Mouse (Mus musculus): ENCODE measurements around the gene Irf6. TPM values are rescaled to one million over a fixed set of nuclear protein-coding genes. Genes with fewer than 3 reads are reported as not detected.

Irf6 gene
- polyA plus RNA-seq, 1 experiment from 2014 or later = 13.3 TPM

- no peaks in the 10 kb centered on the region for H3K9me3 ChIP-seq (replicated peaks)
- no peak overlapping the region for H3K9ac ChIP-seq
- H3K4me3 ChIP-seq (replicated peaks) = no peak overlapping the region
- H3K4me2 ChIP-seq = no peak overlapping the region
- peaks cover 33% of the 10 kb centered on the region for H3K4me1 ChIP-seq
- ATAC-seq (replicated peaks; ENCODE audit: low FRiP score) = no peak
- WGBS = 79% methylated on average over 8 of the region's 8 CpGs
- peak overlapping the region; percentile 32 for H3K27ac ChIP-seq
- H3K36me3 ChIP-seq = no peaks in the 10 kb centered on the region
- H3K27me3 ChIP-seq = peaks cover 35% of the 10 kb centered on the region
Observed at GRCm38 (mm10) chr1:193157111-193157492, 4.2 kb downstream of the Irf6 start.

GRCm38 (mm10) chr1:193159163-193159562 lies 6.3 kb downstream of the Irf6 start:
- Histone ChIP-seq H3K27me3 (peaks cover 15% of the 10 kb centered on the region), H3K9me3 (replicated peaks) (no peaks in the 10 kb centered on the region), H3K9ac (no peak overlapping the region), H3K4me1 (peaks cover 18% of the 10 kb centered on the region), H3K4me3 (replicated peaks) (no peak overlapping the region), H3K27ac (no peak overlapping the region), H3K4me2 (no peak overlapping the region), H3K36me3 (no peaks in the 10 kb centered on the region)
- 53% methylated on average over 3 of the region's 3 CpGs for WGBS
- no peak for ATAC-seq (replicated peaks; ENCODE audit: low FRiP score)

GRCm38 (mm10) chr1:193159613-193160012 lies 6.7 kb downstream of the Irf6 start:
- Histone ChIP-seq H3K4me3 (replicated peaks) (no peak overlapping the region), H3K27me3 (peaks cover 10% of the 10 kb centered on the region), H3K4me1 (peaks cover 18% of the 10 kb centered on the region), H3K27ac (no peak overlapping the region), H3K36me3 (no peaks in the 10 kb centered on the region), H3K9ac (no peak overlapping the region), H3K4me2 (no peak overlapping the region), H3K9me3 (replicated peaks) (no peaks in the 10 kb centered on the region)
- WGBS = 62% methylated on average over 1 of the region's 1 CpGs
- ATAC-seq (replicated peaks; ENCODE audit: low FRiP score) = no peak

- peaks cover 3% of the 10 kb centered on the region; the same call in 1 of the 2 replicates for H3K27me3 ChIP-seq
- H3K4me3 ChIP-seq (replicated peaks) = peak overlapping the region; percentile 31
- peaks cover 18% of the 10 kb centered on the region for H3K4me1 ChIP-seq
- H3K27ac ChIP-seq = no peak overlapping the region
- no peaks in the 10 kb centered on the region for H3K9me3 ChIP-seq (replicated peaks)
- WGBS = 15% methylated on average over 18 of the region's 18 CpGs
- ATAC-seq (replicated peaks; ENCODE audit: low FRiP score) = peak; percentile 79
- H3K4me2 ChIP-seq = peak overlapping the region; percentile 56
- H3K9ac ChIP-seq = no peak overlapping the region
- no peaks in the 10 kb centered on the region for H3K36me3 ChIP-seq
Observed at GRCm38 (mm10) chr1:193160317-193161032, 7.6 kb downstream of the Irf6 start.

- Histone ChIP-seq H3K9me3 (replicated peaks) (no peaks in the 10 kb centered on the region), H3K4me2 (no peak within 1 kb of the TSS), H3K36me3 (0 out of 2 replicates have a peak, but pooled peaks cover 7% of the 10 kb centered on the region), H3K9ac (no peak within 1 kb of the TSS), H3K4me1 (peaks cover 12% of the 10 kb centered on the region), H3K27ac (no peak within 1 kb of the TSS), H3K27me3 (no peaks in the 10 kb centered on the region), H3K4me3 (replicated peaks) (no peak within 1 kb of the TSS)
- WGBS = 86% methylated on average over 3 of the region's 3 CpGs
- no peak for ATAC-seq (replicated peaks; ENCODE audit: low FRiP score)
Observed at GRCm38 (mm10) chr1:193167746-193168145, 14.8 kb downstream of the Irf6 start, which contains the start of gene A130010J15Rik. Gene A130010J15Rik (plus strand): TSS chr1:193168046.

- Histone ChIP-seq H3K4me2 (no peak overlapping the region), H3K27ac (no peak overlapping the region), H3K9me3 (replicated peaks) (no peaks in the 10 kb centered on the region), H3K27me3 (no peaks in the 10 kb centered on the region), H3K9ac (no peak overlapping the region), H3K4me1 (peaks cover 19% of the 10 kb centered on the region), H3K4me3 (replicated peaks) (no peak overlapping the region), H3K36me3 (0 out of 2 replicates have a peak, but pooled peaks cover 7% of the 10 kb centered on the region)
- WGBS = 78% methylated on average over 7 of the region's 7 CpGs
- ATAC-seq (replicated peaks; ENCODE audit: low FRiP score) = no peak
Observed at GRCm38 (mm10) chr1:193169228-193169627, 16.3 kb downstream of the Irf6 start.

- Histone ChIP-seq H3K36me3 (0 out of 2 replicates have a peak, but pooled peaks cover 7% of the 10 kb centered on the region), H3K27ac (peak overlapping the region; percentile 34), H3K27me3 (no peaks in the 10 kb centered on the region), H3K4me2 (no peak overlapping the region), H3K9me3 (replicated peaks) (no peaks in the 10 kb centered on the region), H3K4me3 (replicated peaks) (no peak overlapping the region), H3K9ac (no peak overlapping the region), H3K4me1 (peaks cover 25% of the 10 kb centered on the region)
- WGBS = 79% methylated on average over 2 of the region's 2 CpGs
- no peak for ATAC-seq (replicated peaks; ENCODE audit: low FRiP score)
Observed at GRCm38 (mm10) chr1:193169856-193170255, 16.9 kb downstream of the Irf6 start.

GRCm38 (mm10) chr1:193172991-193173809 lies 20.3 kb downstream of the Irf6 start:
- peak overlapping the region; percentile 71 for H3K4me2 ChIP-seq
- H3K27ac ChIP-seq = peak overlapping the region; percentile 82
- 0 out of 2 replicates have a peak, but pooled peaks cover 7% of the 10 kb centered on the region for H3K36me3 ChIP-seq
- no peaks in the 10 kb centered on the region for H3K9me3 ChIP-seq (replicated peaks)
- no peaks in the 10 kb centered on the region for H3K27me3 ChIP-seq
- WGBS = under 1% methylated on average over 48 of the region's 48 CpGs
- peak overlapping the region; percentile 65 for H3K9ac ChIP-seq
- peak overlapping the region; percentile 62 for H3K4me3 ChIP-seq (replicated peaks)
- peaks cover 28% of the 10 kb centered on the region for H3K4me1 ChIP-seq
- ATAC-seq (replicated peaks; ENCODE audit: low FRiP score) = peak; percentile 100

GRCm38 (mm10) chr1:193173810-193174129 lies 20.9 kb downstream of the Irf6 start:
- Histone ChIP-seq H3K4me2 (peak overlapping the region; percentile 71), H3K4me3 (replicated peaks) (peak overlapping the region; percentile 62), H3K27me3 (no peaks in the 10 kb centered on the region), H3K27ac (peak overlapping the region; percentile 82), H3K9me3 (replicated peaks) (no peaks in the 10 kb centered on the region), H3K4me1 (peaks cover 28% of the 10 kb centered on the region), H3K9ac (peak overlapping the region; percentile 64), H3K36me3 (0 out of 2 replicates have a peak, but pooled peaks cover 4% of the 10 kb centered on the region)
- whole genome bisulfite sequencing = 16% methylated on average over 9 of the region's 9 CpGs
- no peak; the same call in 1 of the 2 replicates for ATAC-seq (replicated peaks; ENCODE audit: low FRiP score)

- Histone ChIP-seq H3K27ac (peak overlapping the region; percentile 82), H3K36me3 (no peaks in the 10 kb centered on the region), H3K9me3 (replicated peaks) (no peaks in the 10 kb centered on the region), H3K4me3 (replicated peaks) (peak overlapping the region; percentile 62), H3K9ac (peak overlapping the region; percentile 64; the same call in 1 of the 2 replicates), H3K4me1 (peaks cover 26% of the 10 kb centered on the region), H3K27me3 (no peaks in the 10 kb centered on the region), H3K4me2 (peak overlapping the region; percentile 71)
- WGBS = 79% methylated on average over 13 of the region's 13 CpGs
- ATAC-seq (replicated peaks; ENCODE audit: low FRiP score) = no peak
Observed at GRCm38 (mm10) chr1:193174143-193174733, 21.3 kb downstream of the Irf6 start.

- Histone ChIP-seq H3K27me3 (no peaks in the 10 kb centered on the region), H3K4me1 (no peaks in the 10 kb centered on the region), H3K27ac (no peak overlapping the region), H3K9me3 (replicated peaks) (no peaks in the 10 kb centered on the region), H3K36me3 (no peaks in the 10 kb centered on the region), H3K4me3 (replicated peaks) (no peak overlapping the region), H3K9ac (no peak overlapping the region), H3K4me2 (no peak overlapping the region)
- WGBS = 75% methylated on average over 3 of the region's 3 CpGs
- no peak for ATAC-seq (replicated peaks; ENCODE audit: low FRiP score)
Observed at GRCm38 (mm10) chr1:193181104-193181503, 28.2 kb downstream of the Irf6 start.

- H3K27ac ChIP-seq = peak overlapping the region; percentile 82; the same call in 1 of the 2 replicates
- WGBS = 67% methylated on average over 6 of the region's 6 CpGs
- no peaks in the 10 kb centered on the region for H3K36me3 ChIP-seq
- no peak overlapping the region for H3K4me3 ChIP-seq (replicated peaks)
- H3K9ac ChIP-seq = no peak overlapping the region
- no peak overlapping the region for H3K4me2 ChIP-seq
- no peaks in the 10 kb centered on the region for H3K9me3 ChIP-seq (replicated peaks)
- no peak for ATAC-seq (replicated peaks; ENCODE audit: low FRiP score)
- peaks cover 30% of the 10 kb centered on the region for H3K4me1 ChIP-seq
- H3K27me3 ChIP-seq = no peaks in the 10 kb centered on the region
Observed at GRCm38 (mm10) chr1:193188257-193188656, 35.3 kb downstream of the Irf6 start.

All from kidney, embryonic 15.5 days (tissue).